Mouse (Mus musculus): ENCODE data around the gene Ubxn6.
"Not testable (repeated sequence)": the region's sequence is repeated elsewhere in the genome, so short reads cannot be mapped to it uniquely, and the experiment has no call there.

Ubxn6 gene

GRCm38 (mm10) chr17:56102158-56102557, 27.3 kb upstream of the Ubxn6 start:
- DNase-seq (ENCODE audit: low read depth, low spot score), result no peak

DNA sequence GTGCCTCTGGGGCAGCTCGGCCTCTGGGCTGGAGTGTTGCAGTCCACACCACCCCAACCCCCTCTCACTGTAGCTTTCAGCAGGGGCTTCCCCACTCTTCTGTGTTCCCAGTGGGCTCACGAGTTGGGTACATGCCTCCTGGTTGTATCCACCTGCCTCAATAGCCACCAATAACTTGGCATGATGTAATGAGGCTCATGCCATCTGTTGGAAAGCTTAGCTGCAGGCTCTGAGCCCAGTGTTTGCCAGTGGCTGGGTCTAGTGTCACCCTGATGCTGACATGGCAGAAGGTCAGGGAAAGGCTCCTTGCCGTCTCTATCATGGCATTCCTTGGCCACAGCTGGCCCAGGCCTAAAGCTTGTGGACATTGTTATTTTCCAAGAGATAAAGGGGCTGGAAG, 26.0 kb upstream of the Ubxn6 start:
- DNase-seq (ENCODE audit: low read depth, low spot score), result no peak

- no peak for DNase-seq (ENCODE audit: low read depth, low spot score)
Observed at GRCm38 (mm10) chr17:56098711-56099572, 24.1 kb upstream of the Ubxn6 start.

GRCm38 (mm10) chr17:56098180-56098579, 23.4 kb upstream of the Ubxn6 start:
- DNase-seq (ENCODE audit: low read depth, low spot score), result no peak

DNA sequence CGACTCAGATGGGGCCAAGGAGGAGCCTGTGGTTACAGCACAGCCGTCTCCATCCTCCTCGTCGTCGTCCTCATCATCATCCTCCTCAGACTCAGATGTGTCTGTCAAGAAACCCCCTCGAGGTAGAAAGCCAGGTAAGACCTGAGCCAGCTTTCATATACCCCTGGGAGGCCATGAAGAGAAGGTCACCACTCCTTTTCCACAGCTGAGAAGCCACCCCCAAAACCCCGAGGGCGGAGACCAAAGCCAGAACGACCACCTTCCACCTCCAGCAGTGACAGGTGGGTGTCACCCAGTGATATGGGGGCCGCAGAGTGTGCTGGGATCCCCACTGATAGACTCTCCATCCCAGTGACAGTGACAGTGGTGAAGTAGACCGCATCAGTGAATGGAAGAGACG, 22.1 kb upstream of the Ubxn6 start:
- DNase-seq (ENCODE audit: low read depth, low spot score), result no peak

DNA sequence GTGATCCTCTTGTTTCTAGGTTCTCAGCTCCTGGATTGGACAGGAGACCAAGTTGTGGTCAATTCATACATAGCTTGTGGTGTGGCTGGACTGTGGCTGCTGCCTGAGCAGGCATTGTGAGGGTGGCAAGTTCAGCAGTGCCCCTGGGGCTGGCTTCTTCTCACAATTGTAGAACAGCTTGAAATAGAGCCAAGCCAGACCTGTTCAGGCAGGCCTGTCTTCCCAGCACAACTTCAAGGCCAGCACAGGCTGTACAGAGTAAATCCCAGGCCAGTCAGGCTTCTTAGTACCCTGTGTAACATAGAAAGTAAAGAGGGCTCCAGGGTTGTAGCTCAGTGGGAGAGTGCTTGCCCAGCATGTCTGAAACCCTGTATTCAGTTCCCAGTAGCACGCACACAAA, 18.0 kb upstream of the Ubxn6 start:
- no peak for DNase-seq (ENCODE audit: low read depth, low spot score)

DNA sequence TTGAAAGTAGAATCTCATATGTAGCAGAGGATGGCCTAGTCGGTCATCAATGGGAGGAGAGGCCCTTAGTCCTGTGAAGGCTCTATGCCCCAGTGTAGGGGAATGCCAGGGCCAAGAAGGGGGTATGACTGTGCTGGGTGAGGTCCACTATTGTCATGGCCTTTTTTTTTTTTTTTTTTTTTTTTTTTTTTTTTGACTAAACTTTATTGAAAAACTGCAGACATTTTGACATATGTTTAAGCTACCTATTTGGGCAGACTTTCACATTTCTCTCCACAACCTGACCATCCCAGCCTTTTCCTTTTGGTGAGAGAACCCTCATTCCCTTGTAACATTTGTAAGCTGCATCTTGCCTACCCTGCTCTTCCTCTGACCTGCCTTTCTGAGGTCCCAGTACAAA, 17.5 kb upstream of the Ubxn6 start:
- DNase-seq (ENCODE audit: low read depth, low spot score), result no peak

- DNase-seq (ENCODE audit: low read depth, low spot score), result peak; percentile 64
Observed at GRCm38 (mm10) chr17:56080781-56081585, 6.2 kb upstream of the Ubxn6 start.

- DNase-seq (ENCODE audit: low read depth, low spot score), result no peak
Observed at GRCm38 (mm10) chr17:56079921-56080320, 5.1 kb upstream of the Ubxn6 start.

DNA sequence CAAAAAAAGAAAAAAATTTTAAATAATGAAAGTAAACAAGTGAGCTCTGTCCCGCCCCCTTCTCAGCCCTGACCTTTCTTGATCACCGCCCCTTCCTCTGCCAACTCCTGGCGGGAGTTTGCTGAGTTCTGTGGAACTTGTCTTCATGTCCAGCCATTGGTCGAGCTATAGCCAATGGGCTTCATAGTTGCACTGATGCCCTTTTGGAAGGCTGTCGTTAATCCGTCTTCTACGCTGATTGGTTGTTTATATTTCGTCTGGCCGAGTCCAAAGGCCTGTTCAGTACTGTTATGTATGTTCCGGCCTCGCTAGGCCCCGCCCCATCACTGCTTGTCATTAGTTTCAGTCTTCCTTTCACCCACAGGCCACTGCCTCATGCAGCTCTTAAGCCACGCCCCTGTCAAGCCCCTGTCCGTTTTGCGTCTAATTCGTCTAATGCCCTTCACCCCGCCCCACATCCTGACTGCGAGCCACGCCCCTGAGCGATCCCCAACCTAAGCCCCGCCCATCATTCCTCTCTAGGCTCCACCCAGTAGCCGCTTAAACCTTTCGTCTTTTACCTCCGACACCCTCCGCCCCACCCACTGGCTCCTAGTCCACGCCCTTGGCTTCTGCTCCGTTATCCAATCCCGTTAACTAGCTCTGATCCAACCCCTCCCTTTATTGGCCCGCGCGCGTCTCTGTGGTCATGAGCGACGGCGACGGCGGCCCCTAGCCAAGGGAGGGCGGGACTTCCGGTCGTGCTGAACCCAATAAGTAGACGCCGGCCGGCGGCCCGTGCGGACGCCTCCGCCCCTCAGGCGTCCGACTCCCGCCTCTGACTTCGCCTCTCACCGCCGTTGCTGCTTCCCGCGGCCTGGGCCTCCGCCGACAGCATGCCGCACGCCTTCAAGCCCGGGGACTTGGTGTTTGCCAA, 4.3 kb upstream of the Ubxn6 start, which contains the start of gene Hdgfl2:
Gene Hdgfl2, plus strand, starts transcription at position 755 of the 916 bp plus-strand sequence.
- DNase-seq (ENCODE audit: low read depth, low spot score), result peak; percentile 100

GRCm38 (mm10) chr17:56078361-56078760, 3.5 kb upstream of the Ubxn6 start:
- not testable (repeated sequence) for DNase-seq (ENCODE audit: low read depth, low spot score)

DNA sequence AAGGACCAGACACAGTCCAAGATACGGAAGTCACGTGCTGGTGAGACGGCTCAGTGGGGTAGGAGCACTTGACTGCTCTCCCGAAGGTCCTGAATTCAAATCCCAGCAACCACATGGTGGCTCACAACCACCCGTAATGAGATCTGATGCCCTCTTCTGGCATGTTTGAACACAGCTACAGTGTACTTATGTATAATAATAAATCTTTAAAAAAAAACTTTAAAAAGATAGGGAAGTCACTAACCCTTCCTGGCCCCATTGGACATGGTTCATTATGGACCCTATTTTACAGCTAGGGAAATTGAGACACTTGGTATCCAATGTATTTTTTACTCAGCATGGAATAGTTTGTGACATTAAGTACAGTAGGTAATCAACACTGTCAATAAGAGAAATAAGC, 2.7 kb upstream of the Ubxn6 start:
- no peak for DNase-seq (ENCODE audit: low read depth, low spot score)

- peak; percentile 72 for DNase-seq (ENCODE audit: low read depth, low spot score)
Observed at GRCm38 (mm10) chr17:56074097-56074826, 566 bp downstream of the Ubxn6 start.

- no peak for DNase-seq (ENCODE audit: low read depth, low spot score)
Observed at GRCm38 (mm10) chr17:56072243-56072642, 2.6 kb downstream of the Ubxn6 start.

- DNase-seq (ENCODE audit: low read depth, low spot score), result no peak
Observed at GRCm38 (mm10) chr17:56071126-56071525, 3.7 kb downstream of the Ubxn6 start.

DNA sequence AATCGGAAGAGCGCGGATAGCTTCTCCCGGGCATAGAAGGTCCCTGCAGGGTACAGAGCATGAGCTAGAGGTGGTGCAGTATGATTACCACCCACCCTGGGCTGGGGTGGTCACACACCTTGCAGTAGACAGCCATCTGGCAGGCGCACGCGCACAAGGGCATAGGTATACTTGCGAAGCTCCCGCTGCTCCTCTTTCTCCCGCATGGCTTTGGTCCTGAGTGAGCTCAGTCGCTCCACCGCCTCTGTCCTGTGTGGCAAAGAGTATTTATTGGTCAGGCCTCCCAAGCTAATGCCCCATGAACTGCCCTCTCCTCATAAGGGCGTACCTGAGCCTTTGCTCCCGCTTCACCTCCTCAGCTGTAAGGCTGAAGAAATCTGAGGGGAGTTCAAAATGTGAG, 5.8 kb downstream of the Ubxn6 start:
- DNase-seq (ENCODE audit: low read depth, low spot score), result no peak

DNA sequence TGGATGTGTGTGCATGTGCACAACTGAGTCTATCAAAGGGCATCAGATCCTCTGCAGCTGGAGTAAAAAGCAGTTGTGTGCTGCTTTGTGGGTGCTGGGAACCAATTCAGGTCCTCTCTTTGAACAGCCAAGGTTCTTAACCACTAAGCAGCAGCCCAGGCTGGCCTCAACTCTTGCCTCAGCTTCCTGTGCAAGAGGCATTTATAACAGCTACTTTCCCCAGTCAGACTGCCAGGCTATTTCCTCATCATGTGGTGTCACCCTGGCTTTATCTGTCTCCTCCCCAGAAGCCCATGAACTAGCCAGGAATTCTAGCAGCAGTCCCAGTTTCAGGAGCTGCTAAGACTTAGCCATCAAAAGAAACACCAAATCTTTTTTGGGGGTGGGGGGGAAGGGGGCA, 8.4 kb downstream of the Ubxn6 start:
- no peak for DNase-seq (ENCODE audit: low read depth, low spot score)

- not testable (repeated sequence) for DNase-seq (ENCODE audit: low read depth, low spot score)
Observed at GRCm38 (mm10) chr17:56065715-56066114, 9.1 kb downstream of the Ubxn6 start.

DNA sequence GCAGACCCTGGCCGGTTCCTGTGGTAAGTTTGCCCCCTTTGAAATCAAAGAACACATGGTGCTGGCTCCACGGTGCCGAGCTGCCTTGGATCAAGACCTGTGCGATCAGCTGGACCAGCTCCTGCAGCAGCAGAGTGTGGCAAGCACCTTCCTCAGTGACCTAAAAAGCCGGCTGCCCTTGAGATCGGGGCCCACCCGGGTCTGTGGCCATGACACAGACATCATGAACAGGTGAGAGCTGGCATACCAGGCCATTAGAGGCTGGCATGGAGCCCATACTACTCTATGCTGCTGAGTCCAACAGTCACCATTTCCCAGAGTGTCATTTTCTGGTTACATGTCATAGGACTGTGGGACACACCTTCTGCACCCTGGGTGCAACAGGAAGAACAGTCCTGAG, 12.7 kb downstream of the Ubxn6 start:
- DNase-seq (ENCODE audit: low read depth, low spot score), result no peak

- no peak for DNase-seq (ENCODE audit: low read depth, low spot score)
Observed at GRCm38 (mm10) chr17:56057381-56058120, 17.3 kb downstream of the Ubxn6 start.

Data from embryo, embryonic 11.5 days (tissue).